Comparison of ENCODE assay signal across 18 mouse cellular contexts in genomic region chr1:14064856-14065255, GRCm38 (mm10).
"Had no signal": no experiment of that assay in that cellular context is flagged by ENCODE, and none has a peak within 500 bp of the region (broad histone marks: within the 10 kb centered on the region; RNA-seq: fewer than 3 reads in every experiment).

No protein-coding gene starts in this region.

- H3K9me3 ChIP-seq: midbrain, embryonic 10.5 days; midbrain, embryonic 12.5 days; neural tube, embryonic 12.5 days; stomach, embryonic 15.5 days had no signal

- H3K4me2 ChIP-seq: lung, embryonic 14.5 days; midbrain, embryonic 12.5 days; neural tube, embryonic 12.5 days; stomach, embryonic 15.5 days had no signal

- H3K27me3 ChIP-seq: midbrain, embryonic 12.5 days; neural tube, embryonic 12.5 days; stomach, embryonic 15.5 days had no signal

- H3K4me1 ChIP-seq: midbrain, embryonic 10.5 days; midbrain, embryonic 12.5 days; neural tube, embryonic 12.5 days; stomach, embryonic 15.5 days had no signal

- H3K27ac ChIP-seq: liver, embryonic 14.5 days; midbrain, embryonic 10.5 days; midbrain, embryonic 12.5 days; neural tube, embryonic 12.5 days; stomach, embryonic 15.5 days had no signal

- H3K9ac ChIP-seq: liver, embryonic 14.5 days; lung, embryonic 14.5 days; midbrain, embryonic 12.5 days; neural tube, embryonic 12.5 days; stomach, embryonic 15.5 days had no signal

- H3K4me3 ChIP-seq: midbrain, embryonic 10.5 days; midbrain, embryonic 12.5 days; neural tube, embryonic 12.5 days; stomach, embryonic 15.5 days had no signal

- DNase-seq: lung, adult 18-20 months; lung, embryonic 14.5 days; lung, postnatal 10 days; lung, postnatal 4 days; midbrain, embryonic 14.5 days; retina, postnatal 1 day; right cerebral cortex, adult 18-20 months; right cerebral cortex, postnatal 25 days; right cerebral cortex, postnatal 4 days; spleen, adult 18-20 months; thymus, adult 18-20 months; thymus, postnatal 14 days; thymus, postnatal 36 days had no signal

- H3K36me3 ChIP-seq: midbrain, embryonic 10.5 days; midbrain, embryonic 12.5 days; neural tube, embryonic 12.5 days; stomach, embryonic 15.5 days had no signal
